Mouse (Mus musculus): ENCODE measurements at regions not wholly inside any gene's neighbourhood (a gene's known extent, or its start where the extent isn't known, plus 50 kb on each side); places are given as distances from the start of the nearest gene placed in this dataset.

- Histone ChIP-seq H3K4me3 (ENCODE audit: low read depth, low read length) (no peak overlapping the region), H3K9ac (ENCODE audit: low read depth, low read length) (no peak overlapping the region), H3K36me3 (ENCODE audit: control insufficient read depth, insufficient read depth) (no peaks in the 10 kb centered on the region), H3K27me3 (replicated peaks; ENCODE audit: control insufficient read depth, insufficient read depth, low read length) (no peaks in the 10 kb centered on the region), H3K4me2 (replicated peaks; ENCODE audit: low read depth) (no peak overlapping the region), H3K4me1 (replicated peaks; ENCODE audit: control insufficient read depth, insufficient read depth, low read length) (no peaks in the 10 kb centered on the region), H3K27ac (ENCODE audit: low read depth, low read length) (no peak overlapping the region), H3K9me3 (ENCODE audit: control insufficient read depth) (no peaks in the 10 kb centered on the region)
- TF ChIP-seq CTCF (IDR thresholded peaks at IDR 0.05; ENCODE audit: low read depth), result no peak
- 78% methylated on average over 5 of the region's 5 CpGs for WGBS
- ATAC-seq, result no peak
Measured at GRCm38 (mm10) chr6:98499721-98500120, 157.2 kb upstream of the Gm765 start.

GRCm38 (mm10) chr6:98486626-98487025, 144.1 kb upstream of the Gm765 start:
- Histone ChIP-seq H3K27me3 (replicated peaks; ENCODE audit: control insufficient read depth, insufficient read depth, low read length) (no peaks in the 10 kb centered on the region), H3K4me2 (replicated peaks; ENCODE audit: low read depth) (no peak overlapping the region), H3K9ac (ENCODE audit: low read depth, low read length) (no peak overlapping the region), H3K27ac (ENCODE audit: low read depth, low read length) (no peak overlapping the region), H3K9me3 (ENCODE audit: control insufficient read depth) (no peaks in the 10 kb centered on the region), H3K4me1 (replicated peaks; ENCODE audit: control insufficient read depth, insufficient read depth, low read length) (no peaks in the 10 kb centered on the region), H3K4me3 (ENCODE audit: low read depth, low read length) (no peak overlapping the region), H3K36me3 (ENCODE audit: control insufficient read depth, insufficient read depth) (no peaks in the 10 kb centered on the region)
- no peak for ATAC-seq
- no peak for TF ChIP-seq CTCF (IDR thresholded peaks at IDR 0.05; ENCODE audit: low read depth)
- 90% methylated on average over 3 of the region's 3 CpGs for WGBS

GRCm38 (mm10) chr6:98483319-98484123, 141.0 kb upstream of the Gm765 start:
- H3K4me2 ChIP-seq (replicated peaks; ENCODE audit: low read depth), result no peak overlapping the region
- H3K9me3 ChIP-seq (ENCODE audit: control insufficient read depth), result no peaks in the 10 kb centered on the region
- no peaks in the 10 kb centered on the region for H3K27me3 ChIP-seq (replicated peaks; ENCODE audit: control insufficient read depth, insufficient read depth, low read length)
- H3K9ac ChIP-seq (ENCODE audit: low read depth, low read length), result no peak overlapping the region
- H3K27ac ChIP-seq (ENCODE audit: low read depth, low read length), result no peak overlapping the region
- no peaks in the 10 kb centered on the region for H3K4me1 ChIP-seq (replicated peaks; ENCODE audit: control insufficient read depth, insufficient read depth, low read length)
- H3K4me3 ChIP-seq (ENCODE audit: low read depth, low read length), result no peak overlapping the region
- WGBS, result 52% methylated on average over 3 of the region's 3 CpGs
- no peak for ATAC-seq
- H3K36me3 ChIP-seq (ENCODE audit: control insufficient read depth, insufficient read depth), result no peaks in the 10 kb centered on the region
- TF ChIP-seq CTCF (IDR thresholded peaks at IDR 0.05; ENCODE audit: low read depth), result no peak

GRCm38 (mm10) chr6:98482319-98482718, 139.8 kb upstream of the Gm765 start:
- no peaks in the 10 kb centered on the region for H3K9me3 ChIP-seq (ENCODE audit: control insufficient read depth)
- no peaks in the 10 kb centered on the region for H3K36me3 ChIP-seq (ENCODE audit: control insufficient read depth, insufficient read depth)
- WGBS, result 81% methylated on average over 2 of the region's 2 CpGs
- no peaks in the 10 kb centered on the region for H3K4me1 ChIP-seq (replicated peaks; ENCODE audit: control insufficient read depth, insufficient read depth, low read length)
- no peak overlapping the region for H3K4me3 ChIP-seq (ENCODE audit: low read depth, low read length)
- no peak overlapping the region for H3K4me2 ChIP-seq (replicated peaks; ENCODE audit: low read depth)
- H3K27me3 ChIP-seq (replicated peaks; ENCODE audit: control insufficient read depth, insufficient read depth, low read length), result no peaks in the 10 kb centered on the region
- no peak overlapping the region for H3K27ac ChIP-seq (ENCODE audit: low read depth, low read length)
- no peak for TF ChIP-seq CTCF (IDR thresholded peaks at IDR 0.05; ENCODE audit: low read depth)
- no peak overlapping the region for H3K9ac ChIP-seq (ENCODE audit: low read depth, low read length)
- ATAC-seq, result no peak

- H3K27ac ChIP-seq (ENCODE audit: low read depth, low read length), result no peak overlapping the region
- TF ChIP-seq CTCF (IDR thresholded peaks at IDR 0.05; ENCODE audit: low read depth), result no peak
- no peaks in the 10 kb centered on the region for H3K36me3 ChIP-seq (ENCODE audit: control insufficient read depth, insufficient read depth)
- no peak for ATAC-seq
- no peak overlapping the region for H3K4me3 ChIP-seq (ENCODE audit: low read depth, low read length)
- H3K9me3 ChIP-seq (ENCODE audit: control insufficient read depth), result no peaks in the 10 kb centered on the region
- H3K27me3 ChIP-seq (replicated peaks; ENCODE audit: control insufficient read depth, insufficient read depth, low read length), result no peaks in the 10 kb centered on the region
- H3K4me2 ChIP-seq (replicated peaks; ENCODE audit: low read depth), result no peak overlapping the region
- no peak overlapping the region for H3K9ac ChIP-seq (ENCODE audit: low read depth, low read length)
- no peaks in the 10 kb centered on the region for H3K4me1 ChIP-seq (replicated peaks; ENCODE audit: control insufficient read depth, insufficient read depth, low read length)
Measured at GRCm38 (mm10) chr6:98467563-98467962, 125.0 kb upstream of the Gm765 start.

GRCm38 (mm10) chr6:98452277-98452676, 109.7 kb upstream of the Gm765 start:
- TF ChIP-seq CTCF (IDR thresholded peaks at IDR 0.05; ENCODE audit: low read depth), result no peak
- no peak for ATAC-seq
- no peaks in the 10 kb centered on the region for H3K27me3 ChIP-seq (replicated peaks; ENCODE audit: control insufficient read depth, insufficient read depth, low read length)
- H3K27ac ChIP-seq (ENCODE audit: low read depth, low read length), result no peak overlapping the region
- H3K9me3 ChIP-seq (ENCODE audit: control insufficient read depth), result no peaks in the 10 kb centered on the region
- no peak overlapping the region for H3K9ac ChIP-seq (ENCODE audit: low read depth, low read length)
- H3K4me1 ChIP-seq (replicated peaks; ENCODE audit: control insufficient read depth, insufficient read depth, low read length), result no peaks in the 10 kb centered on the region
- no peak overlapping the region for H3K4me3 ChIP-seq (ENCODE audit: low read depth, low read length)
- H3K36me3 ChIP-seq (ENCODE audit: control insufficient read depth, insufficient read depth), result no peaks in the 10 kb centered on the region
- 50% methylated on average over 7 of the region's 7 CpGs for WGBS
- H3K4me2 ChIP-seq (replicated peaks; ENCODE audit: low read depth), result no peak overlapping the region

All from intestine, postnatal 0 days (tissue).